Mouse (Mus musculus) heart, embryonic 13.5 days (tissue): ENCODE measurements around the gene Khnyn. TPM values are rescaled to one million over a fixed set of nuclear protein-coding genes. Genes with fewer than 3 reads are reported as not detected.

Experiments
- ATAC-seq: fragments of 200-750 bp; cut with Nextera tagmentation; 2 replicates; pipeline ENCODE4 v1.8.0; 2017; ENCODE audit warnings: moderate TSS enrichment; ENCODE audit not compliant: insufficient number of reproducible peaks, low FRiP score, low TSS enrichment; ENCODE audit errors: extremely low read depth
- H3K27ac ChIP-seq: fragments of 300-500 bp; sonication (generic); replicated peaks from 2 replicates; pipeline ENCODE4 v1.5.1; 2015; ENCODE audit warnings: moderate library complexity, mild to moderate bottlenecking, inconsistent platforms
- H3K27me3 ChIP-seq: fragments of 300-500 bp; sonication (generic); replicated peaks from 2 replicates; pipeline ENCODE4 v1.6.1; 2015; ENCODE audit warnings: mild to moderate bottlenecking, inconsistent platforms
- H3K36me3 ChIP-seq: fragments of 300-500 bp; sonication (generic); 2 replicates; pipeline ENCODE4 v1.6.1; 2015; ENCODE audit warnings: mild to moderate bottlenecking, inconsistent platforms
- H3K4me1 ChIP-seq: fragments of 300-500 bp; sonication (generic); 2 replicates; pipeline ENCODE4 v1.6.1; 2015; ENCODE audit warnings: inconsistent platforms
- H3K4me2 ChIP-seq: fragments of 300-500 bp; sonication (generic); 2 replicates; pipeline ENCODE4 v1.6.1; 2015; ENCODE audit warnings: inconsistent platforms, mild to moderate bottlenecking, moderate library complexity
- H3K4me3 ChIP-seq: fragments of 300-500 bp; sonication (generic); 2 replicates; pipeline ENCODE4 v1.5.1; 2015; ENCODE audit warnings: moderate library complexity, mild to moderate bottlenecking, inconsistent platforms
- H3K9ac ChIP-seq: fragments of 300-500 bp; sonication (generic); 2 replicates; pipeline ENCODE4 v1.6.1; 2015; ENCODE audit warnings: inconsistent platforms, mild to moderate bottlenecking, moderate library complexity
- H3K9me3 ChIP-seq: fragments of 300-500 bp; sonication (generic); 2 replicates; pipeline ENCODE4 v1.6.1; 2016; ENCODE audit warnings: inconsistent platforms
- WGBS: fragments of 180-500 bp; shearing (Covaris S2); methylation state at CpG from one replicate; pipeline ENCODE4 v1.1.7; 2015; ENCODE audit warnings: mixed read lengths; 5-methylcytosine and 5-hydroxymethylcytosine counted together
- polyA plus RNA-seq: library from polyadenylated mRNA; unstranded; fragments of >200 nt; fragmentation: Nextera tagmentation; extraction: Ambion mirVana; gene quantifications from 2 replicates; pipeline ENCODE4 v1.2.1, GENCODE M21; 2015

Gene Khnyn
- polyA plus RNA-seq, 1 experiment from 2014 or later = 9.8 TPM

DNA sequence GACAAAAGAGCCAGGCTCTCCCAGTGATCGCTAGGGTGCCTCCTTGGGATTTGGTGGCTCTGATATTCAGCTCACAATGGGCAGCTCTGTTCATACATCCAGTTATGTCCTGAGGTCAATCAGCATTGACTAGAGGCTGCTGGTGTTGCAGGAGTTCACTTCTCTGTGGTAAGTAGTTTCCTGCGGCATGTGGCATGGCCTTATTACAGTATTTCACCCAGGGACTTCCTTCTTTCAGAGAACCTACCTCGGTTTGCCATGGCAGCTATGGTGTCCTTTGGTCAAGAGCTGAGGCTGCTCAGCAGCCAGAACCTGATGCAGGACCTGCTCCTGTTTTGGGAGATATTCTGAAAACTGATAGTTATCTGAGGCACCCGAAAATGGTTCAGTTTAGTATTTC is 42.1 kb downstream of the Khnyn start:
- ATAC-seq = no peak
- no peaks in the 10 kb centered on the region for H3K36me3 ChIP-seq
- no peak overlapping the region for H3K9ac ChIP-seq
- H3K9me3 ChIP-seq = peaks cover 6% of the 10 kb centered on the region; the same call in 1 of the 2 replicates
- H3K4me1 ChIP-seq = peaks cover 18% of the 10 kb centered on the region
- no peak overlapping the region for H3K4me2 ChIP-seq
- no peak overlapping the region for H3K4me3 ChIP-seq
- no peaks in the 10 kb centered on the region for H3K27me3 ChIP-seq
- 79% methylated on average over 4 of the region's 4 CpGs for WGBS
- no peak overlapping the region for H3K27ac ChIP-seq

DNA sequence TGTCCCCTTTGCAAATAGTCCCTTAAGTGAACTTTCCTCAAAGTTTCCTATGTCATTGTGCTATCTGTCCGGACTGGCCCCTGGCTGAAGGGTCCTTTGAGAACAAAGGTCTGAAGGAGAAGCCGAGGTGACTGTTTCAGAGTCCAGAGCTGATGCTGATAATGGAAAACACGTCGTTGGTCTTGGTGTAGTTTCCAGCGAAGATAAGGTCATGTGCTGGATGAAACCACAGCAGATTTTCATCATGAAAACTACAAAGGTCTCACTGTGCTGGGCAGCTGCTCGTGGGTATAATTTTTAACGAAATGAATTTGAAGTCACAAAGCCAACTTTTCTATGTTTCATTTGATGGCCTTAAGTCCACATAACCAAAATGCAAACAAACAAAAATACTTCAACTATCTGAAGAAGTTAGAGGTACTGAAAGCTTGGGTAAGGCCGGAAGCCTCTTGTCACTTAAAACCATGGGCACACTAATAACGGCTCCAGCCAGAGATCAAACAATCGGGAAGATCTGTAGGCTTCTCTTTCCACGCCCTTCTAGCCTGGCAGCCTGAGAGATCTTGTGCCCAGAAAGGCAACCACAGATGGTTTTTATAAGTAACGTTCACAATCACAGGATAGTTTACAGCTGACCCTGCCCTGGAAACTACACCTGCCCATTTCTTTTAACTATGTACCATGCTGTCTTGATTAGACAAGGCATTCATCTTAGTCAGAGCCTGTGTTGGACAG is 44.7 kb downstream of the Khnyn start:
- H3K27me3 ChIP-seq = no peaks in the 10 kb centered on the region
- H3K27ac ChIP-seq = no peak overlapping the region
- ATAC-seq = no peak
- H3K4me3 ChIP-seq = no peak overlapping the region
- no peaks in the 10 kb centered on the region for H3K36me3 ChIP-seq
- peaks cover 6% of the 10 kb centered on the region; the same call in 1 of the 2 replicates for H3K9me3 ChIP-seq
- H3K4me2 ChIP-seq = no peak overlapping the region
- peaks cover 11% of the 10 kb centered on the region; the same call in 1 of the 2 replicates for H3K4me1 ChIP-seq
- 50% methylated on average over 12 of the region's 12 CpGs for WGBS
- no peak overlapping the region for H3K9ac ChIP-seq

DNA sequence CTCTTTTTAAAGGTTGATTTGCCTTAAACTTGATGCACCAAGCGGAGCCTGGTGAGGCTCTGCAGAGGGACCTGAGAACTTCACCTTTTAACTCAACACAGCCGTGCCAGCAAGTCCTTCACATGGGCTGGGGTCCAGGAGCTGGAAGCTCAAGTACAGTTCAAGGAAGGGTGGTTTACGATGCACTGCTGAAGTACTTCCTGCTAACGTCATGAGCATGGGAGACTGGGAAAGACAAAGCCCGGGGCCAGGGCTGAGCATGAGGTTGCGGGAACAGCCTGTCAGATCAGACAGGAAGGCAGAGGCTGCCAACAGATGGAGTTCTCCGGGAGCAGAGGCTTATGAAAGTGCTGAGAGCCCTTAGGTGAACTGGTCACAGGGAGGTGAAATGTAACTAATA is 48.8 kb downstream of the Khnyn start:
- peaks cover 11% of the 10 kb centered on the region; the same call in 1 of the 2 replicates for H3K4me1 ChIP-seq
- peaks cover 6% of the 10 kb centered on the region; the same call in 1 of the 2 replicates for H3K9me3 ChIP-seq
- no peak overlapping the region for H3K4me3 ChIP-seq
- peak overlapping the region; percentile 36 for H3K4me2 ChIP-seq
- H3K27me3 ChIP-seq = no peaks in the 10 kb centered on the region
- 0 out of 2 replicates have a peak overlapping the region, but pooled peaks have one; percentile 24 for H3K27ac ChIP-seq
- ATAC-seq = no peak
- H3K36me3 ChIP-seq = no peaks in the 10 kb centered on the region
- H3K9ac ChIP-seq = peak overlapping the region; percentile 50; the same call in 1 of the 2 replicates
- WGBS = 30% methylated on average over 7 of the region's 7 CpGs

DNA sequence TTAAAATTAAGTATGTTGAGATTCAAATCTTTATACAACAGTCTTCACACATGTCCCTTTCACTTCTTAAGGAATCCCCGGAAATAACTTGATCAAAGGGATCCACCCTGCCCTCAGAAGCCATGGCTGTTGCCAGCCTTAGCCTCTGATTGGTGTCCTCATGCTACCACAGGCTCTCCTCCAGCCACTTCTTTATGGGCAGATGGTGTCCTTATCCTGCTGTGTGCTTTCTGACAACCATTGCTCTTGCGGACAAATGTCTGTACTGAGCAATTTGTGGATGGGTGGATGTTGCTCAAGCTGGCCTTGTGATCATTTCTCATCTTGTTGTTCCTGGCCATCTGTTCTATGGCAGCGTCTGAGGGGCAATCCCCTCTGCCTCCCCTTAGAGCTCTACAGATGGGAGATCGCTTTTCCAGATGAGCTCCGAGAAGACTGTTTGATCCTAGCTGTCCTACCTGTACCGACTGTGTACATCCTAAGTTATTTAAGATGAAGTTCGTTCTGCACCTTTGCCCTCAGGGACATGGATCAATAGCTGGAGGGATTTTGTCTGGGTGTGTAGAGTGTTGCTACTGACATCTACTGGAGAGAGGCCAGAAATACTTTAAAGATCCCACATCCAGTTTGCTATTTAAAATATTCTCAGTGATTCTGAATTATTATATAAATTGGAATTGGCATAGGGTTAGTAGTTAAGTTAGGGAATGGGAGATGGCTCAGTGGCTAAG is 55.5 kb downstream of the Khnyn start:
- Histone ChIP-seq H3K4me3 (no peak overlapping the region), H3K4me2 (no peak overlapping the region), H3K9ac (no peak overlapping the region), H3K4me1 (peaks cover 12% of the 10 kb centered on the region; the same call in 1 of the 2 replicates), H3K36me3 (no peaks in the 10 kb centered on the region), H3K27me3 (no peaks in the 10 kb centered on the region), H3K27ac (no peak overlapping the region), H3K9me3 (no peaks in the 10 kb centered on the region)
- ATAC-seq = no peak
- 41% methylated on average over 7 of the region's 7 CpGs for WGBS

DNA sequence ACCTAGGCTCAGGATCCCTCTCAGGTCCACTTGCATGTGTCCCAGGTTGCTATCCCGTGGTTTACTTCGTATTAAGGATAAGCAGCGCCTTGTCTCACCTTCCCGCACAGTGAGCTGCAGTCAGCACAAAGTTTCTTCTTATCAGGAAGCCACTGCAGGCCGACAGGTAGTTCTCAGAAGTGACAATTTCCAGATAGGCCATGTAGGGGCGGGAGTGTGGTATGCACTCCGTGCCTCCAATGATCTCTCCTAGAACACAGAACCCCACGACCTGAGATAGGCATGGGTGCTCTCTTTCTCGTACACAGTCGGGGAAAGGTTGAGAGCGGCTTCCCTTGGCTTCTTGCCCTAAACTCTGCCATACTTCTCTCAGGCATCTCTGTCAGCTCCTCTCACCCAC is 58.9 kb downstream of the Khnyn start:
- ATAC-seq = no peak
- Histone ChIP-seq H3K4me3 (no peak overlapping the region), H3K9me3 (no peaks in the 10 kb centered on the region), H3K9ac (no peak overlapping the region), H3K27me3 (no peaks in the 10 kb centered on the region), H3K27ac (no peak overlapping the region), H3K36me3 (no peaks in the 10 kb centered on the region), H3K4me1 (peaks cover 23% of the 10 kb centered on the region), H3K4me2 (no peak overlapping the region)
- 35% methylated on average over 11 of the region's 11 CpGs for WGBS

DNA sequence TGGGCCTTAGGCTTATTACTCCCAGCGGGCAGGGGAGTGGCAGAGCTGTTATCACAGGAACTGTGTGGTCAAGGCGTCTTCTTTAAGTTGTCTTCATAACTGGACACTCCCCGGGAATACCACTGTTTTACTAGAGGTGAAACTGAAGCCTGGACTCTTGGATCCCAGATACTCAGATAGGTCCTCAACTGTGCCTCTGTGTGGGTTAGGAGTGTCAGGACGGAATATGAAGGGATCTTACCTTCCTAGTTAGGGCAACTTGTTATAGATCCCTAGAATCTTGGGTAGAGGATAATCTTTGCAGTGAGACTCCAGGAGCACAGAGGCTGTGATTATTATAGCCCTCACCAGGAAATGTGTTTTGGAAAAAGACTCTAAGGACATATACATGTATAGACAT is 59.8 kb downstream of the Khnyn start, which contains the start of gene Cma1:
Gene Cma1, minus strand, starts transcription at position 101 of the 400 bp plus-strand sequence.
- WGBS = 67% methylated on average over 4 of the region's 4 CpGs
- Histone ChIP-seq H3K9me3 (no peaks in the 10 kb centered on the region), H3K9ac (no peak within 1 kb of the TSS), H3K4me2 (no peak within 1 kb of the TSS), H3K4me1 (peaks cover 23% of the 10 kb centered on the region), H3K27me3 (no peaks in the 10 kb centered on the region), H3K36me3 (no peaks in the 10 kb centered on the region), H3K4me3 (no peak within 1 kb of the TSS), H3K27ac (no peak within 1 kb of the TSS)
- ATAC-seq = no peak

DNA sequence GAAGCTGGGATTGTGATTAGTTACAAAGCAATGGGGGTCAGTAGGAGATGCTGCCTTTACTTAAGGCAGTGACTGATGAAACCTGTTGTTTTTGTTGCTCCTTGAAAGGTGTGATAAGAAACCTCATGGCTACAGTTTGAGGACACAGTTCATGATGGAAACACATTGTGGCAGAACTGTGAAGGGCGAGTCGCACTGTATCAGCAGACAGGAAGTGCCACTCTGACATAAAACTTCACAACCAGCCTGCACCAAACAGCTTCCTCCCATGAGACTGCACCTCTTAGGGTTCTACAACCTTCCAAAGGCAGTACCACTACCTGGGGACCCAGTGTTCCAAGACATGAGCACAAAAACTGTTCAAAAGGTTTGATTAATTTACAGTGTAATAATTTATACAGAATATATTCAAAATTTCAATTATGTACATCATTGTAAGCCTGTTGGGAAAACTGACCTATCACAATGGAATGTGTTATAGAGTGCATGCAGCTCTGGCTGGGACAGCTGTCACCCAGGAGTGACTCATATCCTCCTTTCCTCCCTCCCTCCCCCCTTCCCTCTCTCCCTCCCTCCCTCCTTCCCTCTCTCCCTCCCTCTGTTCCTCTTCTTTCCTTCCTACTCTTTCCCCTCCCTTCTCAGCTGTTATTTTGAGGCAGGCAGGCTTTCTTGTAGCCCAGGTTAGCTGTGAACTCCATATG is 61.7 kb downstream of the Khnyn start:
- Histone ChIP-seq H3K4me2 (no peak overlapping the region), H3K36me3 (no peaks in the 10 kb centered on the region), H3K27me3 (no peaks in the 10 kb centered on the region), H3K9ac (no peak overlapping the region), H3K9me3 (no peaks in the 10 kb centered on the region), H3K4me3 (no peak overlapping the region), H3K27ac (peak overlapping the region; percentile 75), H3K4me1 (peaks cover 23% of the 10 kb centered on the region)
- no peak for ATAC-seq
- WGBS = 19% methylated on average over 2 of the region's 2 CpGs

Other genes with a start within 250 kb of the Khnyn start
- 64.8 and 67.1 TPM in 2 replicates for gene Ipo4, start 249.0 kb upstream of the Khnyn start, polyA plus RNA-seq
- gene Gm49378, start 247.1 kb upstream of the Khnyn start, polyA plus RNA-seq = 1.4 and 1.6 TPM in 2 replicates
- gene Tm9sf1, start 241.1 kb upstream of the Khnyn start, polyA plus RNA-seq = 77.8 and 81.5 TPM in 2 replicates
- gene Tssk4, start 234.8 kb upstream of the Khnyn start, polyA plus RNA-seq = 0.43 and 0.53 TPM in 2 replicates
- gene Mdp1, start 224.4 kb upstream of the Khnyn start, polyA plus RNA-seq = 74.3 and 83.3 TPM in 2 replicates
- 39.3 and 47.4 TPM in 2 replicates for gene Gmpr2, start 213.0 kb upstream of the Khnyn start, polyA plus RNA-seq
- 471 and 507 TPM in 2 replicates for gene Nedd8, start 212.8 kb upstream of the Khnyn start, polyA plus RNA-seq
- 30.9 and 32.1 TPM in 2 replicates for gene Tinf2, start 203.1 kb upstream of the Khnyn start, polyA plus RNA-seq
- gene Tgm1, start 171.0 kb upstream of the Khnyn start, polyA plus RNA-seq = 0.23 and 0.25 TPM in 2 replicates
- 22.8 and 23.4 TPM in 2 replicates for gene Rabggta, start 162.7 kb upstream of the Khnyn start, polyA plus RNA-seq
- gene Dhrs1, start 139.3 kb upstream of the Khnyn start, polyA plus RNA-seq = 54.8 and 66.9 TPM in 2 replicates
- 22.8 and 23.9 TPM in 2 replicates for gene Nop9, start 139.3 kb upstream of the Khnyn start, polyA plus RNA-seq
- gene Cideb, start 126.5 kb upstream of the Khnyn start, polyA plus RNA-seq = 1.2 and 2.1 TPM in 2 replicates
- gene Ltb4r2, start 123.5 kb upstream of the Khnyn start, polyA plus RNA-seq = 0.25 and 0.27 TPM in 2 replicates
- 0.48 and 0.71 TPM in 2 replicates for gene Ltb4r1, start 119.0 kb upstream of the Khnyn start, polyA plus RNA-seq
- 17.7 TPM in 2 replicates for gene Adcy4, start 100.9 kb upstream of the Khnyn start, polyA plus RNA-seq
- 18.8 and 20.6 TPM in 2 replicates for gene Ripk3, start 96.1 kb upstream of the Khnyn start, polyA plus RNA-seq
- 12.5 and 14.0 TPM in 2 replicates for gene Nfatc4, start 61.8 kb upstream of the Khnyn start, polyA plus RNA-seq
- gene Nynrin, start 30.9 kb upstream of the Khnyn start, polyA plus RNA-seq = 16.5 and 18.2 TPM in 2 replicates
- 0.27 and 0.31 TPM in 2 replicates for gene Cbln3, start 555 bp upstream of the Khnyn start, polyA plus RNA-seq
- 48.2 and 51.6 TPM in 2 replicates for gene Sdr39u1, start 15.3 kb downstream of the Khnyn start, polyA plus RNA-seq
- gene Cma1, start 59.7 kb downstream of the Khnyn start, polyA plus RNA-seq = 0.78 and 0.86 TPM in 2 replicates
- gene Cma2, start 66.0 kb downstream of the Khnyn start, polyA plus RNA-seq = not detected in 2 replicates
- not detected in 2 replicates for gene Mcpt1, start 133.0 kb downstream of the Khnyn start, polyA plus RNA-seq
- not detected in 2 replicates for gene Mcpt9, start 145.5 kb downstream of the Khnyn start, polyA plus RNA-seq
- not detected in 2 replicates for gene Mcpt2, start 157.1 kb downstream of the Khnyn start, polyA plus RNA-seq
- 0.35 and 0.48 TPM in 2 replicates for gene Mcpt4, start 177.4 kb downstream of the Khnyn start, polyA plus RNA-seq
- 0.18 TPM in 1 of 2 replicates, not detected in the other for gene Mcpt8, start 200.3 kb downstream of the Khnyn start, polyA plus RNA-seq
- gene Ctsg, start 217.6 kb downstream of the Khnyn start, polyA plus RNA-seq = 0.33 and 0.64 TPM in 2 replicates
- not detected in 2 replicates for gene Gzme, start 235.7 kb downstream of the Khnyn start, polyA plus RNA-seq
- not detected in 2 replicates for gene Gzmd, start 247.7 kb downstream of the Khnyn start, polyA plus RNA-seq